Mouse (Mus musculus): ENCODE results near the gene Pitx1. TPM values are rescaled to one million over a fixed set of nuclear protein-coding genes. Genes with fewer than 3 reads are reported as not detected.

Pitx1 gene
- 0.09 and 0.17 TPM in 2 replicates for polyA plus RNA-seq (2015; fragmentation: Nextera tagmentation; extraction: Ambion mirVana)

DNA sequence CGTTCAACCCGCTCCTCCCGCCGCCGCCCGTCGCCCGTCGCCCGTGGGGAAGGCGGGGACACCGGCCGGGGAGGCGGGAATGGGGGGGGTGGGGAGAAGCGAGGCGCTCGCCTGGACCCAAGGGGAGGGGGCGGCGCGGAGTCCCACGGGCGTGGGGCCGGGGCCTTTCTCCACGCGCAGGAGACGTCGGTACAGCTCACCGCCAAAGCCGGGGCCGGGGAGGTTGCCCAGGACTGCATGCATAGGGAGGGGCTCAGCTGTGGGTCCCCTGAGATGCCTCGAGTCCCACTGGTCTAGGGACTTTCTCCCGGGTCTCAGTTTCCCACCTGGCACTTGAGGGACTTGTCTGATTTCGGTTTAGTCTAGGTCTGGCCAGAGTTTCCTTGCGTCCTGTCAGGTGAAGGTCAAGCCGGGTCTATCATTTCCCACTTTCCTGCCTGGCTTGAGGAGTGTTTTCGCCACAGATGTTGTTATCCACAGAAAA, at the start of gene Pitx1:
Pitx1 (minus strand) TSS at position 51 of the 484 bp plus-strand sequence.
- peaks cover 97% of the 10 kb centered on the region for H3K27me3 ChIP-seq (ENCODE audit: control insufficient read depth, insufficient read depth, low read length)
- H3K27ac ChIP-seq (ENCODE audit: low read length), result no peak within 1 kb of the TSS
- no peaks in the 10 kb centered on the region for H3K9me3 ChIP-seq (replicated peaks; ENCODE audit: control insufficient read depth, low read length)
- no peaks in the 10 kb centered on the region for H3K36me3 ChIP-seq (ENCODE audit: control insufficient read depth, insufficient read depth)
- H3K9ac ChIP-seq (ENCODE audit: low read length), result no peak within 1 kb of the TSS
- no peaks in the 10 kb centered on the region; the same call in 1 of the 2 replicates for H3K4me1 ChIP-seq (ENCODE audit: control insufficient read depth, insufficient read depth, low read length)
- no peak within 1 kb of the TSS for H3K4me3 ChIP-seq (ENCODE audit: low read length)
- no peak within 1 kb of the TSS for H3K4me2 ChIP-seq (ENCODE audit: low read depth, low read length)
- ATAC-seq (replicated peaks; ENCODE audit: extremely low read depth, insufficient read depth, low FRiP score), result no peak
- 1% methylated on average over 32 of the region's 36 CpGs for WGBS

DNA sequence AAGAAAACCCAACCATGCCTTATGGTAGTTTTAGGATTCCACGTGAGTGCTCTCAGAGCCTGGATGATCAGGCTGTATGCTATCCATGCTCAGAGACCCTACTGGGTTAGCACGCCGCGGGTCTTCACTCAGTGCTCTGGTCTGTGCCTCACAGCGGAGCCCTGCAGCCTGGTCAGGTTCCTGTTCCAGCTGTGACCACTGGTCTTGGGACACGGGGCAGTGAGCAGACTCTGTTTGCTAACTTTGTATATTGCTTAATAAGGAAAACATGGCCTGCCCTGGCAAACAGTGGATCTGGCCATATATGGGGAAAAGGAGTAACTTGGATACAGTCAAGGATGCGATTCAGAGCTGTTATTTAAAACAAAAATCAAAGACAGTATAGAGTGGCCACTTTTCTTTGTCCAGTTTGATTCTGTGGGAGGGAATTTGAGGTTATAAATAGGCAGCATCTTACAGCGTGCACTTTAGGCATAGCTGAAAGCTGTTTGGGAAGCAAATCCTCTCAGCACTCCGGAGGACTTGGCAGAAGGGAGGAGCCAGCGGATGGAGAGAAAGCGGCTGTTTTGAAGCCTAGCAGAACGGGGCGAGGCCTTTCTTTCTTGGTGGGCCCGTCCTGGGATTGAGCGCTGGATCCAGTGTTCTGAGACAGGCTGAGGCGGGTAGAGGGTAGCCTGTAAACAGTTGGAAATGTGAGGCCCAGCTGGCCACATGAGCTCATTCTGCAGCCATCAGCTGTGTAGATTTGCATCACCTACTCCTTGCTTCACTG, 45.6 kb upstream of the Pitx1 start:
- WGBS, result 44% methylated on average over 16 of the region's 16 CpGs
- Histone ChIP-seq H3K36me3 (ENCODE audit: control insufficient read depth, insufficient read depth) (no peaks in the 10 kb centered on the region), H3K4me3 (ENCODE audit: low read length) (no peak overlapping the region), H3K4me2 (ENCODE audit: low read depth, low read length) (no peak overlapping the region), H3K27ac (ENCODE audit: low read length) (no peak overlapping the region), H3K4me1 (ENCODE audit: control insufficient read depth, insufficient read depth, low read length) (peaks cover 11% of the 10 kb centered on the region), H3K9ac (ENCODE audit: low read length) (no peak overlapping the region), H3K27me3 (ENCODE audit: control insufficient read depth, insufficient read depth, low read length) (no peaks in the 10 kb centered on the region), H3K9me3 (replicated peaks; ENCODE audit: control insufficient read depth, low read length) (no peaks in the 10 kb centered on the region)
- ATAC-seq (replicated peaks; ENCODE audit: extremely low read depth, insufficient read depth, low FRiP score), result no peak

DNA sequence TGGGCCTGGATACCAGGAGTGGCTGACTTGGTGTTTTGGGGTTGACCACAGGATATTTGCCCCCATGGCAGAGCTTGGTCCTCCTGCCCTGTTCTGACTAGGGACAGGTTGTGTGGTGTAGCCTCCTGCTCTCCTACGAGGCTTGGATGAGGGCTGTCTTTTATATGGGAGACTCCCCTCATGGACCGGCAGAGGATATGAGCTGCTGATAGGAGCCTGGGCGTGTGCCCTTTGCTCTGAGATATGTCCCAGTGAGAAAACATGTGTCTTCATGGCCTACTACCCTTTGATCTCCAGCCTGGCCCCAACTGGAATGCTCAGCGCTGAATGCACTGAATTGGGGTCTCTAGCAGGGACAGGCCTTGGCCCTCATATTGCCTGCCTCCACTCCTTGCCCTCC, 42.4 kb upstream of the Pitx1 start:
- Histone ChIP-seq H3K9me3 (replicated peaks; ENCODE audit: control insufficient read depth, low read length) (no peaks in the 10 kb centered on the region), H3K27ac (ENCODE audit: low read length) (no peak overlapping the region), H3K4me2 (ENCODE audit: low read depth, low read length) (no peak overlapping the region), H3K9ac (ENCODE audit: low read length) (no peak overlapping the region), H3K4me3 (ENCODE audit: low read length) (no peak overlapping the region), H3K27me3 (ENCODE audit: control insufficient read depth, insufficient read depth, low read length) (no peaks in the 10 kb centered on the region), H3K4me1 (ENCODE audit: control insufficient read depth, insufficient read depth, low read length) (peaks cover 11% of the 10 kb centered on the region), H3K36me3 (ENCODE audit: control insufficient read depth, insufficient read depth) (no peaks in the 10 kb centered on the region)
- no peak for ATAC-seq (replicated peaks; ENCODE audit: extremely low read depth, insufficient read depth, low FRiP score)
- 61% methylated on average over 4 of the region's 4 CpGs for whole genome bisulfite sequencing

GRCm38 (mm10) chr13:55871410-55871809, 35.4 kb upstream of the Pitx1 start:
- Histone ChIP-seq H3K27me3 (ENCODE audit: control insufficient read depth, insufficient read depth, low read length) (no peaks in the 10 kb centered on the region), H3K27ac (ENCODE audit: low read length) (no peak overlapping the region), H3K9ac (ENCODE audit: low read length) (no peak overlapping the region), H3K9me3 (replicated peaks; ENCODE audit: control insufficient read depth, low read length) (peaks cover 3% of the 10 kb centered on the region; the same call in 1 of the 2 replicates), H3K36me3 (ENCODE audit: control insufficient read depth, insufficient read depth) (no peaks in the 10 kb centered on the region), H3K4me1 (ENCODE audit: control insufficient read depth, insufficient read depth, low read length) (0 out of 2 replicates have a peak, but pooled peaks cover 2% of the 10 kb centered on the region), H3K4me3 (ENCODE audit: low read length) (no peak overlapping the region), H3K4me2 (ENCODE audit: low read depth, low read length) (no peak overlapping the region)
- ATAC-seq (replicated peaks; ENCODE audit: extremely low read depth, insufficient read depth, low FRiP score), result no peak
- WGBS, result 74% methylated on average over 7 of the region's 7 CpGs

GRCm38 (mm10) chr13:55870001-55870400, 34.0 kb upstream of the Pitx1 start:
- Histone ChIP-seq H3K4me3 (ENCODE audit: low read length) (no peak overlapping the region), H3K27me3 (ENCODE audit: control insufficient read depth, insufficient read depth, low read length) (no peaks in the 10 kb centered on the region), H3K27ac (ENCODE audit: low read length) (no peak overlapping the region), H3K36me3 (ENCODE audit: control insufficient read depth, insufficient read depth) (no peaks in the 10 kb centered on the region), H3K9me3 (replicated peaks; ENCODE audit: control insufficient read depth, low read length) (peaks cover 3% of the 10 kb centered on the region; the same call in 1 of the 2 replicates), H3K4me2 (ENCODE audit: low read depth, low read length) (no peak overlapping the region), H3K9ac (ENCODE audit: low read length) (no peak overlapping the region), H3K4me1 (ENCODE audit: control insufficient read depth, insufficient read depth, low read length) (0 out of 2 replicates have a peak, but pooled peaks cover 2% of the 10 kb centered on the region)
- 78% methylated on average over 1 of the region's 1 CpGs for WGBS
- ATAC-seq (replicated peaks; ENCODE audit: extremely low read depth, insufficient read depth, low FRiP score), result no peak

GRCm38 (mm10) chr13:55867540-55868103, 31.6 kb upstream of the Pitx1 start:
- Histone ChIP-seq H3K27ac (ENCODE audit: low read length) (no peak overlapping the region), H3K4me1 (ENCODE audit: control insufficient read depth, insufficient read depth, low read length) (0 out of 2 replicates have a peak, but pooled peaks cover 2% of the 10 kb centered on the region), H3K36me3 (ENCODE audit: control insufficient read depth, insufficient read depth) (no peaks in the 10 kb centered on the region), H3K4me3 (ENCODE audit: low read length) (no peak overlapping the region), H3K27me3 (ENCODE audit: control insufficient read depth, insufficient read depth, low read length) (no peaks in the 10 kb centered on the region), H3K9me3 (replicated peaks; ENCODE audit: control insufficient read depth, low read length) (peaks cover 3% of the 10 kb centered on the region; the same call in 1 of the 2 replicates), H3K9ac (ENCODE audit: low read length) (no peak overlapping the region), H3K4me2 (ENCODE audit: low read depth, low read length) (no peak overlapping the region)
- 58% methylated on average over 13 of the region's 13 CpGs for WGBS
- ATAC-seq (replicated peaks; ENCODE audit: extremely low read depth, insufficient read depth, low FRiP score), result no peak

- no peaks in the 10 kb centered on the region for H3K4me1 ChIP-seq (ENCODE audit: control insufficient read depth, insufficient read depth, low read length)
- no peak overlapping the region for H3K4me3 ChIP-seq (ENCODE audit: low read length)
- no peak overlapping the region for H3K27ac ChIP-seq (ENCODE audit: low read length)
- no peak overlapping the region for H3K4me2 ChIP-seq (ENCODE audit: low read depth, low read length)
- H3K36me3 ChIP-seq (ENCODE audit: control insufficient read depth, insufficient read depth), result no peaks in the 10 kb centered on the region
- WGBS, result 73% methylated on average over 10 of the region's 10 CpGs
- H3K9me3 ChIP-seq (replicated peaks; ENCODE audit: control insufficient read depth, low read length), result no peaks in the 10 kb centered on the region
- no peak for ATAC-seq (replicated peaks; ENCODE audit: extremely low read depth, insufficient read depth, low FRiP score)
- peaks cover 16% of the 10 kb centered on the region; the same call in 1 of the 2 replicates for H3K27me3 ChIP-seq (ENCODE audit: control insufficient read depth, insufficient read depth, low read length)
- H3K9ac ChIP-seq (ENCODE audit: low read length), result no peak overlapping the region
These were observed 24.5 kb upstream of the Pitx1 start for GRCm38 (mm10) chr13:55860483-55860882.

DNA sequence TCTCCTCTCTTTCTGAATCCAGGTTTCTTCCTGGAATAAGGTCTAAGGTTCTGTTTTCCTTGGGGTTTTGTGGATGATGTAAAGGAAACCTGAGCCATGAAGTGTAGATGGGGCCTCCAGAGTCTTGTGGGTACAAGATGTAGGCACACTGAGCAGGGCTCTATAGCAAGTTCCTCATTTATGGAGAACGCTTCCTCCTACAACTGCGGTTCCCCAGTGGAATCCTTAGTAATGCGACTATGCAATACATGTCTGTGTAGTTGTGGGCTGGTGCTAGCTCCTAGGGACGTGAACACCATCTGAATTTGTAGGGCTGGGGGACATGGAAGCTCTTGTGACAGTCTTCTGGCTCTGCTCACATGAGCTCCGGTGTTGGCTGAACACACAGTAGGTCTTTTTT, 22.5 kb upstream of the Pitx1 start:
- H3K4me1 ChIP-seq (ENCODE audit: control insufficient read depth, insufficient read depth, low read length), result no peaks in the 10 kb centered on the region
- no peak for ATAC-seq (replicated peaks; ENCODE audit: extremely low read depth, insufficient read depth, low FRiP score)
- H3K9me3 ChIP-seq (replicated peaks; ENCODE audit: control insufficient read depth, low read length), result no peaks in the 10 kb centered on the region
- no peak overlapping the region for H3K4me3 ChIP-seq (ENCODE audit: low read length)
- no peaks in the 10 kb centered on the region for H3K36me3 ChIP-seq (ENCODE audit: control insufficient read depth, insufficient read depth)
- 77% methylated on average over 5 of the region's 5 CpGs for WGBS
- no peak overlapping the region for H3K4me2 ChIP-seq (ENCODE audit: low read depth, low read length)
- H3K9ac ChIP-seq (ENCODE audit: low read length), result no peak overlapping the region
- no peak overlapping the region for H3K27ac ChIP-seq (ENCODE audit: low read length)
- H3K27me3 ChIP-seq (ENCODE audit: control insufficient read depth, insufficient read depth, low read length), result peaks cover 16% of the 10 kb centered on the region; the same call in 1 of the 2 replicates

DNA sequence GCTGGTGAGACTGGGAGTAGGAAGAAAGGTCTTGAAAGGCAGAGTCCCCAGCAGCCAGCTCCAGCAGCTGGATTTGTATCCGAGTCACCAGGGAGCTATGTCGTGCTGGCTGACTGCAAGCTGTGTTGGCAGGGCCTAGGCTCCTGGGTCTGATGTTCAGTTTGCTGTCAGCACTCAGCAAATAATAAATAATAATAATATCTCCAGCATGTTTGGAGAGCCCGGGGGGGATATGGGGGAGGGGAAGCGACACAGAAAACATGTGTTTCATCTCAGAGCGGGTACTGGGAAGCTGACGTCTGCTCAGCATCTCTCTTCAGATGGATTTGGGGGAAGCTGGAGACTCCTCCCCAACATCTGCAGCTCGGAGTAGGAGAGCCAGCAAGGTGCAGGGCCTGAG, 19.8 kb upstream of the Pitx1 start:
- no peak overlapping the region for H3K4me2 ChIP-seq (ENCODE audit: low read depth, low read length)
- no peak; the same call in 1 of the 2 replicates for ATAC-seq (replicated peaks; ENCODE audit: extremely low read depth, insufficient read depth, low FRiP score)
- no peaks in the 10 kb centered on the region for H3K9me3 ChIP-seq (replicated peaks; ENCODE audit: control insufficient read depth, low read length)
- H3K4me3 ChIP-seq (ENCODE audit: low read length), result no peak overlapping the region
- no peaks in the 10 kb centered on the region for H3K4me1 ChIP-seq (ENCODE audit: control insufficient read depth, insufficient read depth, low read length)
- no peak overlapping the region for H3K27ac ChIP-seq (ENCODE audit: low read length)
- peaks cover 13% of the 10 kb centered on the region; the same call in 1 of the 2 replicates for H3K27me3 ChIP-seq (ENCODE audit: control insufficient read depth, insufficient read depth, low read length)
- no peaks in the 10 kb centered on the region for H3K36me3 ChIP-seq (ENCODE audit: control insufficient read depth, insufficient read depth)
- H3K9ac ChIP-seq (ENCODE audit: low read length), result no peak overlapping the region
- 58% methylated on average over 7 of the region's 7 CpGs for WGBS

All from heart, embryonic 16.5 days (tissue).